Mouse (Mus musculus) bone marrow, adult 2 months (tissue): ENCODE measurements around the gene Nr3c2.

Source experiments
- CTCF ChIP-seq: fragments of 200-500 bp; IDR thresholded peaks from 2 replicates; pipeline ENCODE4 v1.5.1; 2011; ENCODE audit warnings: low read length, control low read depth; ENCODE audit not compliant: control insufficient read depth, insufficient read depth
- POLR2A ChIP-seq: fragments of 200-500 bp; IDR thresholded peaks from 2 replicates; pipeline ENCODE4 v1.6.1; 2011; ENCODE audit warnings: low read depth, mild to moderate bottlenecking, control low read depth, low read length, borderline replicate concordance; ENCODE audit not compliant: control insufficient read depth

- TF ChIP-seq CTCF: no peak
- TF ChIP-seq POLR2A: no peak
These were observed 217.3 kb downstream of the Nr3c2 start for GRCm38 (mm10) chr8:77116419-77117079.
